Mouse (Mus musculus): Measurements from ENCODE around the gene Garem2.

Garem2 gene

GRCm38 (mm10) chr5:30112533-30113068, 7.6 kb downstream of the Garem2 start:
- DNase-seq = no peak

GRCm38 (mm10) chr5:30113881-30114760, 9.2 kb downstream of the Garem2 start:
- DNase-seq = peak; percentile 32 to 80

GRCm38 (mm10) chr5:30114761-30115140, 9.8 kb downstream of the Garem2 start:
- DNase-seq = no peak

GRCm38 (mm10) chr5:30115718-30116117, 10.8 kb downstream of the Garem2 start:
- DNase-seq = no peak

DNA sequence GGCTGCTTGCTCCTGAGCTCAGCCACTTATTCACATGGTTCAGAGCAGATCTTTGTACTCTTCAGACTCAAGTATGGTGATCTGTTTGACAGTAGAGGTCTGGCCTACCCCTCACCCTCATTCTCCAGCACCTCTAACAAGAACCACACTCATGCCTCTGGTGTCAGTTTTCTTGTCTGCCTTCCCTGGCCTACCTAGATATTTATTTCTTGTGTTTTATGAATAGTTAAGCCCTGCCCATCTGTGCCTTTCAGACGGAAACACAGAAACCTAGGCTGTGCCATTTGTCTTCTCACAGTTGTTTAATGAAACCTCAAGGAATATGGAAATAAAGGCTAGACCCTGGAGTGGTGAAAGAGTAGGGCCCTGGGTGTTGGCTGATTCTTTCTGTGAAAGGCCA, 13.1 kb downstream of the Garem2 start:
- no peak for DNase-seq

- DNase-seq = peak; percentile 47 to 53
These were observed 14.2 kb downstream of the Garem2 start for GRCm38 (mm10) chr5:30119163-30119562.

- peak; percentile 75 to 78 for DNase-seq
These were observed 15.1 kb downstream of the Garem2 start for GRCm38 (mm10) chr5:30120106-30120505.

GRCm38 (mm10) chr5:30122481-30122880, 17.5 kb downstream of the Garem2 start:
- DNase-seq = no peak

GRCm38 (mm10) chr5:30125587-30125986, 20.6 kb downstream of the Garem2 start:
- peak; percentile 25 to 43 for DNase-seq

DNA sequence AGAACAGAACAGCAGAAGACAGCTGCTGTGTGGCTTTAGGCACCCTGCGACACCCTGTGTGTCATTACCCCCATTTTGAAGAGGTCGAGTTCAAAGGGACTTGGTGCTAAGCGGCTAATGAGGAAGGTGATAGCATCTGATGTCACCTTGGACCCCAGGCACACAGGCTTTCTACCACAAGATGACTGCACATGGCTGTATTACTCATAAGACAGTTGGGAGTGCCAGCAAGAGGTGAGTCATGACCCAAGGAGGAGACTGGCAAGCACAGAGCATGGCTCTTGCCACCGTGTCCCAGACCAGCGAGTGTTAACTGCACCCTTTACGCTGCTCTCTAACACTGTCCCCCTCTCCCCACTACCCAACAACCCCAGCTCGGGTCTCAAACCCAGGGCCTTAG, 21.8 kb downstream of the Garem2 start:
- no peak for DNase-seq

GRCm38 (mm10) chr5:30127921-30128597, 23.1 kb downstream of the Garem2 start:
- DNase-seq = no peak

GRCm38 (mm10) chr5:30128680-30129079, 23.7 kb downstream of the Garem2 start:
- DNase-seq = no peak

- DNase-seq = no peak
These were observed 26.3 kb downstream of the Garem2 start for GRCm38 (mm10) chr5:30131246-30131645.

DNA sequence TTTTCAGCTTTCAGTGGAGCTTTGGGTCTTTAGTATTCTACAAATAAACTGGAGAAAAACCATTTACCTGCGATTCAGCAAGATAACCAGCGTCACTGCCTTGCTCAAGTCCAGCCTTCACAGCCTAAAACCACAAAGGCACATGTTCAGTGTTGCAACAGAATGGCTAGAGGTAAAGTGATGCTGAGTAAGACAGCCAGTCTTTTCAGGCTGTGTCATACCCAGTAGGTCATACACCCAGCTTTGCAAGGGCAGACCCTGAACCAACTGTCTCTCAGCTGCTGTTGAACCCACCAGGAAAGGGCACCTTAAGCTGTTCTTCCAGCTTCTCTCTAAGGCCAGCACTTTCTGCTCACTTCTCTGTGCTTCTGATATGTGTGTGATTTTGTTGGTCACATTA, 27.2 kb downstream of the Garem2 start:
- DNase-seq = no peak

DNA sequence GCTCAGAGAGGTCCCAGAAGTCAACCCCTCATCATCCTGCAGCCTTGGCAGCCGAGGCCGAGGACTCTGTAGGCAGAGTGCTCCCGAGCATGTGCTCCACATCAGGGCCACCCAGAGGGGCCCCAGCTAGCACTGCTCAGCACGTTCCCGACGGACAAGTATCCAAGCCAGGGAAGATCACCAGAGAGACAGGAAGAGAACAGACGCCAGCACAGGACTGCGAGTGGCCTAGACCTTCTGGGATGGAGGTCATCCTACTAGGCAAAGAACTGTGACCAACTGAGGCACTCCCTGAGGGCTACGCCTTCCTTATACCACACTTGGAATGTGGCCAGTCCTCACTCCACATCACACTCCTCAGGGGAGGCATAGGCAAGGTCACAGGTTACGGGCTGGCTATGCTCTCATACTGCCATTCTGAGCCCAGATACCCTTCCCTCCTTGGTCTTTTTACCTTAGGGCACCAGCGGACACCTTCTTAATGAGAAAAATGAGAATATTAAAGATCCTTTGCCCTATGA, 30.8 kb downstream of the Garem2 start:
- DNase-seq = no peak

GRCm38 (mm10) chr5:30137271-30137670, 32.3 kb downstream of the Garem2 start:
- no peak for DNase-seq

- DNase-seq = no peak
These were observed 33.2 kb downstream of the Garem2 start for GRCm38 (mm10) chr5:30138193-30138592.

GRCm38 (mm10) chr5:30146526-30146925, 41.6 kb downstream of the Garem2 start:
- no peak for DNase-seq

GRCm38 (mm10) chr5:30148133-30148920, 43.4 kb downstream of the Garem2 start:
- DNase-seq = no peak

GRCm38 (mm10) chr5:30152007-30152406, 47.0 kb downstream of the Garem2 start:
- DNase-seq = peak; percentile 54 to 77

DNA sequence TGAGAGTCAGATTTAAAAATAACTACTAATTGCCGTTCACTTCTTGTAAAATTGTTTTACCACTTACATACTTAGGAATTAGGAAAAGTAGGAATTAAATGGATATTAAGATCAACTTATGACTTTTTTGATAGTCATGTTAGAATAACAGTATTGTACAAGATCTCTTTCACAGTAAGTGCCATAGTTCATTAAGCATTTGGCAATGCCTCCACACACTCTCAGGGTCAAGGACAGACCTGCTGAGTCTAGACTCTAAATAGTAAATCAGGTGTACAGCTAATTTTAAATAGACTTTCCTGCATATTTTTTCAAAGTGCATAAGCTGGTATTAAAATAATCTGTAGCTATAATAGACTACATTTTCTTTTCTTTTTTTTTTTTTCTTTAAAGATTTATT, 47.5 kb downstream of the Garem2 start:
- DNase-seq = peak; percentile 36 to 68

DNA sequence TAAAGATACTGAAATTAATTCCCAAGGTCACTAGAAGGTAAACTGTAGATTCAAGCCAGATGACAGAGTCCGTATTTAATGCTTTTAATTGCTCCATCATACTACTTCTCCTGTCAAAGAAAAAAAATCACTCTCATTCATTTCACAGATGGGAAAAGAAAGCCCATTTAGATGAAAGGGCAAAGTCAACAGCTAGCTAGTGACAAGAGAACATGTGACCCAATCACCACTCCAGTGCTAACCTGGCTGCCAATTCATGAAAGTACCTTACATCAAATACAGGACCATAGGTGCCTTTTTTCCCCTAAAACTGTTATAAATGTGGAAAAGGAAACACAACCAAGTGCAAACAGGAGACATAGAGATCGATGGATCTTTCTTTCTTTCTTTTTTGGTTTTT, 48.3 kb downstream of the Garem2 start:
- peak in 1 of 2 experiments; percentile 48 for DNase-seq

DNA sequence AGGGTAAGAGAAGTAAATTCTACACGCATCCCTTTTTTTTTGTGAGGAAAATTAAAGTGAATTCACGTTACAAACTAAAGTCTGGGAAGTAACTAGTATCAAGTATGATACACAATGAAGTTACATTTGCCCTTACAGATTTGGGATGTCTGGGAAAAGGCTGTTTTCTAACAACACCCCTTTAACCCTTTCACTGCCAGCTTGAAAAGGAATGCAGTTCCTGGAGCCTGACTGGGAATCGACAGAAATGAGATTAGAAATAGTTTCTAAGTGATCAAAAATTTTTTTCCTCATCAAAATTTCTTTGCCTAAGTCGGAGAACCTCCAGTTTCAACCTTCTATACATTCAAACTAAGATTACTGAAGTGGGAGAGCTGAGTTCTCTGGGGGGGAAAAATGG, 49.1 kb downstream of the Garem2 start:
- DNase-seq = no peak

Data from kidney, postnatal 36 days (tissue).